16 mouse cellular contexts compared by ENCODE assay signal in genomic region chr12:54213230-54213629, GRCm38 (mm10).
"Had no signal": no experiment of that assay in that cellular context is flagged by ENCODE, and none has a peak within 500 bp of the region (broad histone marks: within the 10 kb centered on the region; RNA-seq: fewer than 3 reads in every experiment).

No protein-coding gene starts in this region.

- H3K27me3 ChIP-seq: limb, embryonic 15.5 days; liver, embryonic 13.5 days had no signal

- DNase-seq: kidney, adult 18-20 months; kidney, adult 9 months; kidney, postnatal 14 days; kidney, postnatal 4 days; left cerebral cortex, postnatal 4 days; liver, embryonic 13.5 days; lung, adult 2 months; thymus, postnatal 25 days had no signal

- H3K9ac ChIP-seq: limb, embryonic 12.5 days; limb, embryonic 15.5 days; liver, embryonic 13.5 days; midbrain, embryonic 12.5 days had no signal

- H3K9me3 ChIP-seq: limb, embryonic 12.5 days; limb, embryonic 15.5 days; liver, embryonic 13.5 days; midbrain, embryonic 12.5 days had no signal

- H3K4me3 ChIP-seq: left cerebral cortex, adult 2 months; limb, embryonic 12.5 days; limb, embryonic 15.5 days; liver, embryonic 13.5 days; midbrain, embryonic 12.5 days; myocyte had no signal

- ATAC-seq: inflammation-experienced regulatory T-cells, adult 6 months; midbrain, embryonic 16.5 days had no signal

- H3K36me3 ChIP-seq: limb, embryonic 12.5 days; limb, embryonic 15.5 days; liver, embryonic 13.5 days; midbrain, embryonic 12.5 days had no signal

- H3K27ac ChIP-seq: left cerebral cortex, adult 2 months; limb, embryonic 12.5 days; limb, embryonic 15.5 days; liver, embryonic 13.5 days; midbrain, embryonic 12.5 days; stomach, postnatal 0 days had no signal

- H3K4me1 ChIP-seq: liver, embryonic 13.5 days had no signal

- H3K4me2 ChIP-seq: limb, embryonic 12.5 days; limb, embryonic 15.5 days; liver, embryonic 13.5 days; midbrain, embryonic 12.5 days had no signal
